Mouse (Mus musculus): Measurements from ENCODE around the gene Cfap65. TPM values are rescaled to one million over a fixed set of nuclear protein-coding genes. Genes with fewer than 3 reads are reported as not detected.
A peak's percentile ranks its signal among the peaks of the same experiment; 100 is the strongest.

Cfap65 gene
- total and polyA plus RNA-seq, 2 experiments from 2014 or later = not detected

GRCm38 (mm10) chr1:74884196-74885141, 50.9 kb downstream of the Cfap65 start:
- no peaks in the 10 kb centered on the region for H3K36me3 ChIP-seq (replicated peaks; ENCODE audit: control insufficient read depth, insufficient read depth, low read length)
- TF ChIP-seq EP300 (IDR thresholded peaks at IDR 0.05; ENCODE audit: low read depth) = no peak
- TF ChIP-seq CTCF (IDR thresholded peaks at IDR 0.05; ENCODE audit: low read depth) = no peak
- 1% methylated on average over 57 of the region's 57 CpGs for WGBS
- H3K4me2 ChIP-seq (ENCODE audit: low read depth, low read length) = peak overlapping the region; percentile 54
- no peaks in the 10 kb centered on the region for H3K9me3 ChIP-seq (replicated peaks; ENCODE audit: control insufficient read depth, low read length)
- peaks cover 6% of the 10 kb centered on the region; the same call in 1 of the 2 replicates for H3K4me1 ChIP-seq (ENCODE audit: control insufficient read depth, insufficient read depth)
- peak overlapping the region; percentile 38 for H3K4me3 ChIP-seq (ENCODE audit: low read depth, low read length)
- peaks cover 86% of the 10 kb centered on the region for H3K27me3 ChIP-seq (ENCODE audit: control insufficient read depth, insufficient read depth, low read length)
- no peak overlapping the region for H3K27ac ChIP-seq (ENCODE audit: low read depth)
- ATAC-seq (ENCODE audit: insufficient read depth, low read depth) = no peak
- H3K9ac ChIP-seq (replicated peaks; ENCODE audit: low read depth, low read length) = no peak overlapping the region
- no peak for DNase-seq (ENCODE audit: low spot score)

DNA sequence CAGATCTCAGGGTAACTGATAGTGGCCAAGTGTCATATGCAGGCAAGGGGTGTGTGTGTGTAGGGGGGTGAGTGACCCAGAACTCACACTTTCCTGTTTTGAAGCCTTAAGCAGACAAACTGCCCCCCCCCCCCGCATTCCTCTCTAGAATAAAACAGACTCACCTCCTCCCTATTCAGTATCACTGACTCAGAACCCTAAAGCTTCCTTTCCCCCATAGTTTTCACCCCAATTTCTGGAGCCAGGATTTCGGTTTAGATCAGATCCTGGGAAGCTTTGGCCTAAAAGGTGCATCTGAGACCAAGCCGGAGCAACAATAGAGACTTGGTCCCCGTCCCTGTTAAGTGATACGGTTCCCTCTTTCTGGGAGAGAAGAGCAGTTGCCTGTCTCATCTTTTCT, 52.0 kb downstream of the Cfap65 start:
- H3K9me3 ChIP-seq (replicated peaks; ENCODE audit: control insufficient read depth, low read length) = no peaks in the 10 kb centered on the region
- H3K27me3 ChIP-seq (ENCODE audit: control insufficient read depth, insufficient read depth, low read length) = peaks cover 91% of the 10 kb centered on the region
- H3K4me2 ChIP-seq (ENCODE audit: low read depth, low read length) = no peak overlapping the region
- no peak overlapping the region for H3K9ac ChIP-seq (replicated peaks; ENCODE audit: low read depth, low read length)
- no peak for TF ChIP-seq CTCF (IDR thresholded peaks at IDR 0.05; ENCODE audit: low read depth)
- TF ChIP-seq EP300 (IDR thresholded peaks at IDR 0.05; ENCODE audit: low read depth) = no peak
- H3K36me3 ChIP-seq (replicated peaks; ENCODE audit: control insufficient read depth, insufficient read depth, low read length) = no peaks in the 10 kb centered on the region
- peaks cover 6% of the 10 kb centered on the region; the same call in 1 of the 2 replicates for H3K4me1 ChIP-seq (ENCODE audit: control insufficient read depth, insufficient read depth)
- ATAC-seq (ENCODE audit: insufficient read depth, low read depth) (no peak), DNase-seq (ENCODE audit: low spot score) (no peak)
- no peak overlapping the region for H3K27ac ChIP-seq (ENCODE audit: low read depth)
- no peak overlapping the region for H3K4me3 ChIP-seq (ENCODE audit: low read depth, low read length)
- 21% methylated on average over 5 of the region's 5 CpGs for WGBS

DNA sequence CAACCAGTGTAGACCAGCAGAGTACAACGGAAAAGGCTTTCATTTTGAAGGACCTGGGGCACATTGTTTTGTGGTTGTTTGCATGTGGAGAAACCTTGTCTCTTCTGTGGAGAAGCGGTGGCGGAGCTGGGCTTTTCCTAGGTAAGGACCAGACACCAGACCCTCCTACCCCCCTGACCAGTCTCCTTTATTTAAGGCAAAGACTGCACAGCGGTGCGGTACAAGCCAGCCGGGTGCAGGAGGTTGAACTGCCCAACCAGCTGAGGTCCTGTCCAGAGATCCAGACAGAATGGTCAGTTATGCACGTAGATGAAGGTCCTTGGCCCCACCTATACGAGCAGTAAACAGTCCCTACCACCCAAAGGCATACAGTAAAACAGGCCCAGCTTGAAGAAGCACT, 52.6 kb downstream of the Cfap65 start:
- ATAC-seq (ENCODE audit: insufficient read depth, low read depth) = no peak
- no peak for DNase-seq (ENCODE audit: low spot score)
- H3K4me1 ChIP-seq (ENCODE audit: control insufficient read depth, insufficient read depth) = peaks cover 6% of the 10 kb centered on the region; the same call in 1 of the 2 replicates
- H3K27me3 ChIP-seq (ENCODE audit: control insufficient read depth, insufficient read depth, low read length) = peaks cover 89% of the 10 kb centered on the region
- H3K9ac ChIP-seq (replicated peaks; ENCODE audit: low read depth, low read length) = no peak overlapping the region
- peak overlapping the region; percentile 47 for H3K4me3 ChIP-seq (ENCODE audit: low read depth, low read length)
- peak overlapping the region; percentile 69 for H3K4me2 ChIP-seq (ENCODE audit: low read depth, low read length)
- H3K36me3 ChIP-seq (replicated peaks; ENCODE audit: control insufficient read depth, insufficient read depth, low read length) = no peaks in the 10 kb centered on the region
- TF ChIP-seq EP300 (IDR thresholded peaks at IDR 0.05; ENCODE audit: low read depth) (no peak), CTCF (IDR thresholded peaks at IDR 0.05; ENCODE audit: low read depth) (no peak)
- WGBS = 8% methylated on average over 8 of the region's 8 CpGs
- no peak overlapping the region for H3K27ac ChIP-seq (ENCODE audit: low read depth)
- H3K9me3 ChIP-seq (replicated peaks; ENCODE audit: control insufficient read depth, low read length) = no peaks in the 10 kb centered on the region

DNA sequence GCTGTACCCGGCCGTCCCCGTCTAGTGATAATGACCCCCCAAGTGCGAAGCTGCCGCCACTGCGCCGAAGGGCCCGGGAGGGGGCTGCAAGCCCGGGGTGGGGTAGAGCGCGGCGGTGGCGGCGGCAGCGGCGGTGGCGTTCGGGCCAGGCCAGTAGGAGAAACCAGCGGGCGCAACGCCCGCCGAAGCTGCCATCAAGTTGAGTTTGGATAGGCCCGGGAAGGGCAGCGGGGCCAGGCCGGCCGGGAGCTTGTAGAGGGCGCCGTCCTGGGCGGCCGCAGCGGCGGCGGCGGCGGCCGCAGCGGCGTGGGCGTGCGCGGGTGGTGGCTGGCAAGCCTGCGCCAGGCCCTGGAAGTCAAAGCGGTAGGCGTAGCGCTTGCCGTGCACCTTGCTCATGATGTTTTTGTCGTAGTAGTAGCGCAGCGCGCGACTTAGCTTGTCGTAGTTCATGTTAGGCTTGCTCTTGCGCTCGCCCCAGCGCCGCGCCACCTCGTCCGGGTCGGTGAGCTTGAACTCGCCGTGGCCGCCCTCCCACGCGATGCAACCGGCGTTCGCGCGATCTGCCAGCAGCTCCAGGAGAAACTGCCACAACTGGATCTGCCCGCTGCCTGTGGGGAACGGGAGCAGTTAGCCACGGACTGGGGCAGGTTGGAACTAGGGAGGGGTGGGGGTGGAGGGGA, 53.2 kb downstream of the Cfap65 start:
- Histone ChIP-seq H3K9me3 (replicated peaks; ENCODE audit: control insufficient read depth, low read length) (no peaks in the 10 kb centered on the region), H3K4me2 (ENCODE audit: low read depth, low read length) (peak overlapping the region; percentile 69), H3K36me3 (replicated peaks; ENCODE audit: control insufficient read depth, insufficient read depth, low read length) (no peaks in the 10 kb centered on the region), H3K9ac (replicated peaks; ENCODE audit: low read depth, low read length) (no peak overlapping the region), H3K4me1 (ENCODE audit: control insufficient read depth, insufficient read depth) (peaks cover 6% of the 10 kb centered on the region; the same call in 1 of the 2 replicates), H3K27ac (ENCODE audit: low read depth) (no peak overlapping the region), H3K4me3 (ENCODE audit: low read depth, low read length) (peak overlapping the region; percentile 47), H3K27me3 (ENCODE audit: control insufficient read depth, insufficient read depth, low read length) (peaks cover 85% of the 10 kb centered on the region)
- no peak for DNase-seq (ENCODE audit: low spot score)
- TF ChIP-seq CTCF (IDR thresholded peaks at IDR 0.05; ENCODE audit: low read depth) (no peak), EP300 (IDR thresholded peaks at IDR 0.05; ENCODE audit: low read depth) (no peak)
- WGBS = 6% methylated on average over 68 of the region's 74 CpGs
- no peak for ATAC-seq (ENCODE audit: insufficient read depth, low read depth)

GRCm38 (mm10) chr1:74880785-74881360, 54.5 kb downstream of the Cfap65 start:
- DNase-seq (ENCODE audit: low spot score) = peak; percentile 61
- Histone ChIP-seq H3K4me1 (ENCODE audit: control insufficient read depth, insufficient read depth) (peaks cover 6% of the 10 kb centered on the region; the same call in 1 of the 2 replicates), H3K4me3 (ENCODE audit: low read depth, low read length) (no peak overlapping the region), H3K9ac (replicated peaks; ENCODE audit: low read depth, low read length) (no peak overlapping the region), H3K9me3 (replicated peaks; ENCODE audit: control insufficient read depth, low read length) (no peaks in the 10 kb centered on the region), H3K27ac (ENCODE audit: low read depth) (no peak overlapping the region), H3K27me3 (ENCODE audit: control insufficient read depth, insufficient read depth, low read length) (peaks cover 74% of the 10 kb centered on the region), H3K36me3 (replicated peaks; ENCODE audit: control insufficient read depth, insufficient read depth, low read length) (no peaks in the 10 kb centered on the region), H3K4me2 (ENCODE audit: low read depth, low read length) (no peak overlapping the region)
- no peak for ATAC-seq (ENCODE audit: insufficient read depth, low read depth)
- WGBS = 4% methylated on average over 18 of the region's 18 CpGs
- peak; percentile 95 for TF ChIP-seq CTCF (IDR thresholded peaks at IDR 0.05; ENCODE audit: low read depth)
- TF ChIP-seq EP300 (IDR thresholded peaks at IDR 0.05; ENCODE audit: low read depth) = no peak

Data from heart, postnatal 0 days (tissue).